Mouse (Mus musculus) lung, embryonic 14.5 days (tissue): ENCODE measurements at regions not wholly inside any gene's neighbourhood (a gene's known extent, or its start where the extent isn't known, plus 50 kb on each side); places are given as distances from the start of the nearest gene placed in this dataset.

Experiments
- ATAC-seq: fragments of 200-750 bp; cut with Nextera tagmentation; 2 replicates; pipeline ENCODE4 v1.8.0; 2017; ENCODE audit warnings: mild to moderate bottlenecking, moderate TSS enrichment, moderate library complexity; ENCODE audit not compliant: insufficient read depth
- DNase-seq: peaks from one replicate; pipeline ENCODE4 v3.0.0-alpha.2; 2015
- H3K27ac ChIP-seq: fragments of 300-500 bp; sonication (generic); 2 replicates; pipeline ENCODE4 v1.5.1; 2014; ENCODE audit warnings: low read depth, mild to moderate bottlenecking, moderate library complexity
- H3K27me3 ChIP-seq: fragments of 300-500 bp; sonication (generic); 2 replicates; pipeline ENCODE4 v1.6.1; 2014; ENCODE audit warnings: low read length, control low read depth; ENCODE audit not compliant: insufficient read depth
- H3K36me3 ChIP-seq: fragments of 300-500 bp; sonication (generic); 2 replicates; pipeline ENCODE4 v1.6.1; 2014; ENCODE audit warnings: control low read depth; ENCODE audit not compliant: insufficient read depth
- H3K4me1 ChIP-seq: fragments of 300-500 bp; sonication (generic); 2 replicates; pipeline ENCODE4 v1.6.1; 2014; ENCODE audit warnings: antibody characterized with exemption, control low read depth; ENCODE audit not compliant: insufficient read depth
- H3K4me2 ChIP-seq: fragments of 300-500 bp; sonication (generic); 2 replicates; pipeline ENCODE4 v1.6.1; 2014; ENCODE audit warnings: mild to moderate bottlenecking
- H3K4me3 ChIP-seq: fragments of 300-500 bp; sonication (generic); 2 replicates; pipeline ENCODE4 v1.5.1; 2014; ENCODE audit warnings: low read depth, low read length
- H3K9ac ChIP-seq: fragments of 300-500 bp; sonication (generic); 2 replicates; pipeline ENCODE4 v1.6.1; 2014
- H3K9me3 ChIP-seq: fragments of 300-500 bp; sonication (generic); 2 replicates; pipeline ENCODE4 v1.6.1; 2016; ENCODE audit warnings: low read depth, low read length, control low read depth
- CTCF ChIP-seq: IDR thresholded peaks from 2 replicates; pipeline ENCODE4 v1.5.1; 2016; ENCODE audit warnings: antibody characterized with exemption, low read depth
- WGBS: fragments of 180-500 bp; shearing (Covaris S2); extraction: QIAGEN DNeasy Blood & Tissue Kit; methylation state at CpG from one replicate; pipeline ENCODE4 v1.1.7; 2014; 5-methylcytosine and 5-hydroxymethylcytosine counted together

DNA sequence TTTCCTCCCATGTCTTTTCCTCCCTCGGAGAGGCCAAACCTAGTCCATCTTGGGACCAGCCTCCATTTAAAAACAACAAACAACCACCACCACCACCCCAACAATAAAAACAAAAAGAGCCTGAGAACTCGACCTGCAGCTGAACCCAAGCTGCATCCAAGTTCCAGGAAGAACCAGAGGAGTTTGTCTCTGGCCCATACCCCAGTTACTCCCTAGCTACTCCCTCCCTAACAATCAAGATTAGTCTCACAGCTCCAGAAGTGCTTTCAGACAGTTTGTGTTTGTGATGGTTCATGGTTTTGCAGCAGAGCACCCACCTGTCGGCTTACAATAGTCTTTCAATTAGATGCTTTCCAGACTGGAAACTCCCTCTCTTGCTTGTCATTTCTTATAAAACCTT is 724.5 kb downstream of the Hs3st4 start:
- H3K9ac ChIP-seq, result no peak overlapping the region
- no peaks in the 10 kb centered on the region for H3K4me1 ChIP-seq
- DNase-seq (no peak), ATAC-seq (no peak)
- H3K27ac ChIP-seq, result no peak overlapping the region
- no peaks in the 10 kb centered on the region for H3K9me3 ChIP-seq
- no peaks in the 10 kb centered on the region for H3K36me3 ChIP-seq
- WGBS, result 30% methylated on average over 3 of the region's 3 CpGs
- no peaks in the 10 kb centered on the region for H3K27me3 ChIP-seq
- no peak for TF ChIP-seq CTCF
- no peak overlapping the region for H3K4me3 ChIP-seq
- H3K4me2 ChIP-seq, result no peak overlapping the region

DNA sequence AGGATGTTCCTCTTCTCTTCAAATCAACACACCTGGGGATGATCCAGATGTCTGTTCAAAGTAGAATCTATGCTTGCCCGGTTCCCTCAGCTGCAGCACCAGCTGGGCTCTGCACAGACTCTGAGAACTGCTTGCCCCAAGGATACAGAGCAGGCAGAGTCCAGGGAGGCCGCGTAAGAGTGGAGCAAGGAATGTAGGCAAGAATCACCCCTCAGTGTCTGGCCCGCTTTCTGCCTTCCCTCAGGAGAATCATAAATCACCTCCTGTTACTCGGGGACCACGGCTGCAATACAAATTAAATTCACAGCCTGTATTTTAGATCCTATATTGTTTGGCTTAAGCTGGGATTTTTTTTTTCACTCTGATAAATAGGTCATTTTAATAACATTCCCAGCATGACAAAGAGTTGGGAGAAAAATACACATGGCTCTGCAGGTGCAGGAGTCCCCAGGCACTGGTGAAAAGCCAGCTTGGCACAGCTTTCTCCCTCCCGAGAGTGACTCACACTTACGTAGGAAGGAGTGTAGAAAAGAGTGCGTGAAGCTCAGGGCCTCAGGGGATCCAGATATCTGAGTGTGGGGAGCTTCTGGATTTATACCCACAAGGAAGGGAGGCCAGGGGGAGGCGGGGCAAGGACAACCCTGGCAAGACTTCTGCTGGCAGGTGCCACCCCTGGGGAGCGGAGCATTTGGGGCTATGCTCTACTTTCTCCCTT is 726.3 kb downstream of the Hs3st4 start:
- H3K4me1 ChIP-seq, result no peaks in the 10 kb centered on the region
- H3K9me3 ChIP-seq, result no peaks in the 10 kb centered on the region
- H3K4me3 ChIP-seq, result no peak overlapping the region
- 44% methylated on average over 11 of the region's 11 CpGs for WGBS
- no peak for DNase-seq
- no peak for ATAC-seq
- no peak for TF ChIP-seq CTCF
- H3K27ac ChIP-seq, result no peak overlapping the region
- no peaks in the 10 kb centered on the region for H3K36me3 ChIP-seq
- no peak overlapping the region for H3K9ac ChIP-seq
- H3K27me3 ChIP-seq, result no peaks in the 10 kb centered on the region
- H3K4me2 ChIP-seq, result no peak overlapping the region

DNA sequence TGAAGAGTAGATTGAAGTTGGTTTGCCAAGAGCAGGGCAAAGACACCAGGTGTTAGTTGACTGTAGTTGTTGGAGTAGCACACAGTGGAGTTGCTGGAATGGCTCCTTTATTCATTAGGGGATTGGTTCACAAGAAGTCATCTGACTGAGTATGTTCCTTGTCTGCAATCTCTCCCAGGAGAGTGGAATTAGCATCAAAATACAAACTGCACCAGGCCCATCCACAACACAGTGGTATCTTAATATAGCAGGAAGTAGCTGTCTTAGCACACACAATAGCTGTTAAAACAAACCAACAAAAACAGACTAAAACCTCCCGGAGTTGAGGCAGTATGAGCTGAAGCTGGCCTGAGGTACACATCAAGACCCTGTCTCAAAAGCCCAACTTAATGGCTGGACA is 723.5 kb upstream of the Kdm8 start:
- H3K9ac ChIP-seq, result no peak overlapping the region
- no peak overlapping the region for H3K27ac ChIP-seq
- H3K36me3 ChIP-seq, result no peaks in the 10 kb centered on the region
- DNase-seq (no peak), ATAC-seq (no peak)
- TF ChIP-seq CTCF, result no peak
- no peak overlapping the region for H3K4me3 ChIP-seq
- H3K4me2 ChIP-seq, result no peak overlapping the region
- H3K27me3 ChIP-seq, result no peaks in the 10 kb centered on the region
- 78% methylated on average over 1 of the region's 1 CpGs for WGBS
- H3K9me3 ChIP-seq, result no peaks in the 10 kb centered on the region
- no peaks in the 10 kb centered on the region for H3K4me1 ChIP-seq

DNA sequence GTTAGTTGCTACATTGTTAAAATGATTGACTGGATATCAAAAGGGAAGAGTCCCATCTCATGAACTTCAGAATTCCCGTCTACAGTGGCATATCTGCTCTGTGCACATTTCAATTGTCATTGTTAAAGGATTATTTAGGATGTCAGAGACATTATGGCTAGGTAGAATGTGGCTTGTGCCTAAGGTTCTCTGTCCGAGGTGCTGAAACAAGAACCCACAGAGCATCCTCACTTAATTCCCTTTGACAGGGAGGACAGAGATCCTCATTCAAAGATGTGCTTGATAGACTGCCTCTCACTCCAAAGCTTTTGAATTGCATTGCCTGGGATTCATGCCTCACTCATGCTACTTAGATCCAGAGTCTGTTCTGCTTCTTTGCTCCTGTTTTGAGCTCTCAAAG is 702.4 kb upstream of the Kdm8 start:
- H3K27ac ChIP-seq, result no peak overlapping the region
- no peaks in the 10 kb centered on the region for H3K36me3 ChIP-seq
- no peak for ATAC-seq
- DNase-seq, result peak; percentile 79
- no peak for TF ChIP-seq CTCF
- H3K27me3 ChIP-seq, result no peaks in the 10 kb centered on the region
- no peak overlapping the region for H3K4me2 ChIP-seq
- no peaks in the 10 kb centered on the region for H3K4me1 ChIP-seq
- 2% methylated on average over 2 of the region's 2 CpGs for WGBS
- H3K4me3 ChIP-seq, result no peak overlapping the region
- H3K9me3 ChIP-seq, result no peaks in the 10 kb centered on the region
- no peak overlapping the region for H3K9ac ChIP-seq

DNA sequence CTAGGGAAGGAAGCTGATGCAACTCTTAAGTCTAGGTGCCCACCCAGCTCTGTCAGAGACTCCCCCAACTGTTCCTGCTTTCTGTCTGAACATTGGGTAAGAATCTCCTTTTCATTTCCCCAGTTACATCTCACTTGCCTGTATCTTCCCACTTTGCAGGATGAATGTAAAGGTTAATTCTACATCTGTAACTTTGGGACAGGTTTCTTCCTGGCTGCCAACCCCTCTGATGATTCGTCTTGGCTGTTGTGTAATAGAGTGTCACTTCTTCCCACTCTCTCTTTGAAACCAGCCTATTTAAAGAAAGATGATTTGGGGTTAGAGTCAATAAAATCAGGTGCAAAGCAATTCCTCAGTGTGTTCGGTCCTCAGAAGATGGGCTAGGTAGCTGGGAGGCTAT is 698.2 kb upstream of the Kdm8 start:
- Histone ChIP-seq H3K9ac (no peak overlapping the region), H3K4me1 (no peaks in the 10 kb centered on the region), H3K27ac (no peak overlapping the region), H3K27me3 (no peaks in the 10 kb centered on the region), H3K9me3 (no peaks in the 10 kb centered on the region), H3K36me3 (no peaks in the 10 kb centered on the region), H3K4me3 (no peak overlapping the region), H3K4me2 (no peak overlapping the region)
- TF ChIP-seq CTCF, result no peak
- ATAC-seq, result no peak
- DNase-seq, result no peak
- WGBS, result 66% methylated on average over 2 of the region's 2 CpGs

DNA sequence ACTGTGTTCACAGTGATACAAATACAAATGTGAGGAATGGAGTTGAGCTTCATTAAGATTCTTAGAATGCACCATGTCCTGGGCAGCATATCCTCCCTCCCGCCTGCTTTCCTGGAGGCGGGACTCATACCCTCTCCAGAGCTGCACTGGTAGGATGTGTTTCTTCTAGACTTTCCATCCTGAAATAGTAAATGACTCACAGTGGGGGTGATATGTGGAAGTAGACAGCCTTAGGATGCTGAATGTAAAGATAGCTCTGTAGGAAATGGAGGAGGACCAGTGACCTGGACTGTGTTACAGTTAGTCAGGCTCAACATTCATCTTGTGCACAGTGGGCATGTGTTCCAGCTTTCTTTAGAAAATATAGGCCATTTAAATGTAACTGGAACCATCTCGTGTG is 696.1 kb upstream of the Kdm8 start:
- Histone ChIP-seq H3K4me3 (no peak overlapping the region), H3K27ac (no peak overlapping the region), H3K9ac (no peak overlapping the region), H3K27me3 (no peaks in the 10 kb centered on the region), H3K4me1 (no peaks in the 10 kb centered on the region), H3K36me3 (no peaks in the 10 kb centered on the region), H3K4me2 (no peak overlapping the region), H3K9me3 (no peaks in the 10 kb centered on the region)
- 70% methylated on average over 3 of the region's 3 CpGs for WGBS
- no peak for DNase-seq
- TF ChIP-seq CTCF, result no peak
- ATAC-seq, result no peak

DNA sequence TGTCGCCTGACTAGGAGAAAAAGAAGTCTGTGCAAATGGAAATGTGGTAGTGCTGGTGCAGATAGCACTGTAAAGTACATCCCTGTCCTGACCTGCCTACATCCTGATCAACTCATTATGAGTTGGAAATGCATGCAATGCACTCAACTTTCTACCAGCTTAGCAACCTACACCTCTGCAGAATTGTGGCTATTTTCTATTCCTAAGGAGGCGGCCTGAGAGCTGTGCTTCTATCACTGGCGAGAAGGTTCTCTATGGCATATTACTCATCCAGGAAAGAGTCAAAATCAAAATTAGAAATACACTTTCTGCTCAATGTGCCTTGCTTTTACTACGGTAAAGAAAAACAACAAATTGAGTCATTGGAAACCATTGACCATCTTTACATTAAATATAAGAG is 685.4 kb upstream of the Kdm8 start:
- H3K4me1 ChIP-seq, result no peaks in the 10 kb centered on the region
- H3K27ac ChIP-seq, result no peak overlapping the region
- H3K36me3 ChIP-seq, result no peaks in the 10 kb centered on the region
- H3K9me3 ChIP-seq, result no peaks in the 10 kb centered on the region
- H3K27me3 ChIP-seq, result no peaks in the 10 kb centered on the region
- DNase-seq (no peak), ATAC-seq (no peak)
- H3K4me2 ChIP-seq, result no peak overlapping the region
- no peak overlapping the region for H3K9ac ChIP-seq
- 88% methylated on average over 4 of the region's 4 CpGs for WGBS
- no peak for TF ChIP-seq CTCF
- no peak overlapping the region for H3K4me3 ChIP-seq
